Mouse (Mus musculus): ENCODE results near the gene Dgkq. TPM values are rescaled to one million over a fixed set of nuclear protein-coding genes. Genes with fewer than 3 reads are reported as not detected.
"Not testable (repeated sequence)": the region's sequence is repeated elsewhere in the genome, so short reads cannot be mapped to it uniquely, and the experiment has no call there.

The Dgkq gene
- total RNA-seq, 2 experiments from 2014 or later, result 0.96 to 1.3 TPM

- ATAC-seq (replicated peaks; ENCODE audit: low FRiP score, poor library complexity, severe bottlenecking), result no peak
Measured at GRCm38 (mm10) chr5:108658611-108659010, 10.9 kb downstream of the Dgkq start.

- no peak for ATAC-seq (replicated peaks; ENCODE audit: low FRiP score, poor library complexity, severe bottlenecking)
Measured at GRCm38 (mm10) chr5:108657406-108657805, 12.1 kb downstream of the Dgkq start.

DNA sequence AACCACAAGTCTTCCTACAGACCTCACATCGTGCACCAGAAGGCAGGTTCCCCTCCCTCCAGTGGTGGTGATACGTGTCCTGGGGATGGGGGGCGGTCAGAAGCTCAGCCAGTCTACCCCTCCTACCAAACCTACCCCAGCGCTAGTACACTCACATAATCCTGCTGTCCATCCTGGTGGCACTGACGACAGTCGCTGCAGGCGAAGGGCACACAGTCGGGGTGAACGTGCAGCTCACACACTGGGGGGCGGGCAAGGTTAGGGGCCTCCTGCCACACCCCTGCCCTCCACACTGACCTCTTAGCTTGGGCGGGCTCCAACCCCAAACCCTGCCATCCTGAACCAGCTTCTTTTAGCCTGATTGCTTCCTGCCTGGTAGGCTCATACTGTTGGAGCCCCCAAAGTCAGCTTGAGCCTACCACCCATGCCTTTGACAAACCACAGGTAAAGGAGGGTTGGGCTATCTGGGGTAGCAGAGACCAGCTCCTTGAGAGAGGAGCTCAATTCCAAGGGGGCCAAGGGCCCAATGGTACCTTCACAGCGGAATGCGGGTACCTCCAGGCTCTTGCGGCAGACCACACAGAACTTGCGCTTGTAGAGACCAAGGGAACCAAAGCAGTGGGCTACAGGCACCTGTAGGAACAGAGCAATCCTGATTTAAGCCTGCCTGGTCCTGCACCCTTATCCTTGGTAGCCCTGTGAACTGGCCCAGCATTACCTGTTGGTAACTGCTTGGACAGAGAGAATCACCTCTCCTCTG lies 13.4 kb downstream of the Dgkq start:
- ATAC-seq (replicated peaks; ENCODE audit: low FRiP score, poor library complexity, severe bottlenecking), result no peak

DNA sequence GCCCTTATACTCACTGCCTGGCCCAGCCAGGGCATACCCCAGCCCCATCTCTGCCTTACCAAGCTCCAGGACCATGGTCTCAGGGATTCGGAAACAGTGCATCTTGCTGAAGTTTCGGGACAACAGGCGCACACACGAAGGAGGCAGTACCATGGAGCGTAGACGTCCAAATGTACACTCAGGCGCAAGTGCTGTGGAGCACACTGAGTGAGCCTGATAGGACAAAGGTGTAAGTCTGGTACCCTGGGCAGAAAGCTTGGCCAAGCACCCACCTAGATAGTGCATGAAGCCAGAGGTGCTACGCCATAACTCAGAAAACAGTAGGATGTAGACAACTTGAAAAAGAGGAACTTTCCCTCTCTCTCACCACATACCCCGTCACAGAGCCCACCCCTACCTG lies 14.1 kb downstream of the Dgkq start:
- no peak for ATAC-seq (replicated peaks; ENCODE audit: low FRiP score, poor library complexity, severe bottlenecking)

DNA sequence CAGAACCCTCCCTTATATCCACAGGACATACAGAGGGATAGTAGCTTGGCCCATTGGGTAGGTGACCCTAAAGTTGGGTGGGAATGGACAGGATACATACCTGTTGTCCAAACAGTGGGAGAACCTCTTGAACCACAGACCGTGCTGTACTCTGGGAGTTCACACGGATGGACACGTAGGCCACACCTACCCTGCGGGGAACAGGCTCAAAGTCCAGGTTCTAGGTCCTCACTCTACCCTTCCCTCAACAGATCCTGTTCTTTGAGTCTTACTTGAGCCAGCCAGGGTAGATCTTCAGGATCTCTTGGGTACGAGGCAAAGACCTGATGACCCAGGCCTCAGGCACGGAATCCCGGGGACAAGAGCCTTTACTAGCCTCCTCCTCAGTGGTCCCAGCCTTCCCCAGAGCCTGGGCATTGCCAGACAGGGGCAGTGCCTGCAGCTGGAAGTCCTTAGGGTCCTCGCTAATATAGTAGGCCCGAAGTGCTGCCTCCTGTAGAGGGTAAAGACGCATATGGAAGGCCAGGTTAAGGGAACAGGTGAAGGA lies 15.0 kb downstream of the Dgkq start:
- no peak for ATAC-seq (replicated peaks; ENCODE audit: low FRiP score, poor library complexity, severe bottlenecking)

- ATAC-seq (replicated peaks; ENCODE audit: low FRiP score, poor library complexity, severe bottlenecking), result no peak
Measured at GRCm38 (mm10) chr5:108653341-108653740, 16.1 kb downstream of the Dgkq start.

DNA sequence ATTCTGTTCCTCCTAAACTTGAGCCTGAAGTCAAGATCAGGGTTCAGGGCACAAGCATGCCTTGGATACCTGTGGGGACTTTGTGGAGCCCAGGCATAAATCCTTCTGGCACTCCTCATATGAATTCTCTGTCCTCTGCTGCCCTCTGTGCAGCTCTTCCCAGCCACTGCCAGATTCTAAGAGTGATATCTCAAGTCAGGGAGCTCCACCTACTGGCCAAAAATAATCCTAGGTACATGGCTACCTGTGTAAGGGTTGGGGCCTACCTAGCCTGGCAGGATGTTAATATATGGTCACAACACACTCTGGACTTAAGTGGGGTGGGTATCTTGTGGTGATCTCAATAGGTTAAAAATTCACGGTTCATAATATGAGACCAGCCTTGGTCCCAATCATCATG lies 17.6 kb downstream of the Dgkq start:
- ATAC-seq (replicated peaks; ENCODE audit: low FRiP score, poor library complexity, severe bottlenecking), result peak; percentile 78

DNA sequence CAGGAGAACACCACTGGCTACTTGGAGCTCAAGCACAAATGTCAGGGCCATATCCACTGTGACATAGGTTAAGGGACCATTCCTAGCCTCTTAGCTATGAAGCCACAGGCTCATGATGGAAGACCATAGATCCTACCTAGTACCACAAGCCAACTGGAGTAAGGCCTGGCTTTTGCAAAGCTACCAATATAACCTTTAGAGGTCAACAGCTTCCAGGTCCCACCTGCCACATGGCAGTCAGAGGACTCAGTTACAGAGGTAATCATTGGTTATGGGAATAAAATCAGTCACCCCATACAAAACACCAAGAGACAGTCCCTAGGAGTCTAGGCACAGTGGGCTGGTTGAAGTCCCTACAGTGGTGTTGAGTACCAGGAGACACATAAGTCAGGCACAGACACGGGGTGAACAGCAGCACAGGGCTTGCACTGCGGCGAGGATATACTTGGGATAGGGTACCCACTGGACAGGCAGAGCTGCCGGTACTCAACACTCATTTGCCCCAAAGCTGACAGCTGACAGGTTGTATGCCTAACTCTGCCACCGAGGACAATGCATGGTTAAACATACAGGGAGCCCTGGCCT lies 18.2 kb downstream of the Dgkq start:
- no peak for ATAC-seq (replicated peaks; ENCODE audit: low FRiP score, poor library complexity, severe bottlenecking)

- no peak for ATAC-seq (replicated peaks; ENCODE audit: low FRiP score, poor library complexity, severe bottlenecking)
Measured at GRCm38 (mm10) chr5:108650341-108650740, 19.1 kb downstream of the Dgkq start.

GRCm38 (mm10) chr5:108648937-108649576 lies 20.4 kb downstream of the Dgkq start:
- ATAC-seq (replicated peaks; ENCODE audit: low FRiP score, poor library complexity, severe bottlenecking), result no peak

DNA sequence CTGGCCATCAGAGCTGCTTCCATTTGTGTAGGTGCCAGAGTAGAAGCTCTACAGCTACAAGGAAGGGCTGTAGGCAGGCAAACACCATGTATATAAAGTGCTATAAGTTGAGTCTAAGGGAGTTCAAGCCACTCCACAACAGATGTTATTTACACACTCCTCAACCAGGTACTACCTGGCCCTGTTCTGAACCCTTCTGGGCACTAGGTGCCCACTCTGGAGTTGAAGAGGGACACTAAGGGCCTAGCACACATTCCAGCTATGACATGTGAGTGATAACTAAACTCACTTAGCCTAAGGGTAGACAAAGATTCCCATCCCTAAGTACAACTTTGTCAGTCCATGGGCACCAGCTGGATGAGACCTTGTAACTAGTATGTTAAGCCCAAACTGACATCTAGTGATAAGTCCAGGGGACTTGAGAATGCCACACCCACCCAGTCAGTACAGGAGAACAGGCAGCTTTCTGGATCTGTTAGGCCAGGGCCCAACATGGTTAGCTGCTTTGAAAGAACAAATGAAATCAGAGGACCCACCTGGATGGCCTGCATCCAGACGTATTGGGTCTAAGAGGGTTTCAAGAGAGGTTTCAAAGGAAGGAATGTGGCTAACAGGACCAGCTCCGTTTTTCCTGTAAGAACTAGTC lies 21.5 kb downstream of the Dgkq start:
- no peak for ATAC-seq (replicated peaks; ENCODE audit: low FRiP score, poor library complexity, severe bottlenecking)

DNA sequence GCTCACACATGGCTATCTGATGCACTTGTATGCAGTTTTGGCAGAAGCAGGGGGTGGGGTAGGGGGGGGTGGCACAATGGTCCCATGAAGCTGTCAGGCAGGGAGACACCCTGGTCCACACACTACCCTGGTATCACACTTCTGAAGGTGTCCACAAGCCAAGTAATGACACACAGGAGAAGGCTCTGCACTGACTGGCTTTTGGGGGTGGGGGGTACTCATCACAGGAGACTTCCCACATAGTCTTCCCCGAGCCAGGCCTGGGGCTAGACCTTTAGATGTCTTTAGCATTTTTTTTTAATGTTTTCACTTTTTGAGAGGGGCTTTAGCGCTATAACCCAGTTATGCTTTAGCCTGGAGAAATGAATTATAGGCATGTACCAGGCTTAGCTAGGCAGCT lies 22.2 kb downstream of the Dgkq start:
- ATAC-seq (replicated peaks; ENCODE audit: low FRiP score, poor library complexity, severe bottlenecking), result no peak

DNA sequence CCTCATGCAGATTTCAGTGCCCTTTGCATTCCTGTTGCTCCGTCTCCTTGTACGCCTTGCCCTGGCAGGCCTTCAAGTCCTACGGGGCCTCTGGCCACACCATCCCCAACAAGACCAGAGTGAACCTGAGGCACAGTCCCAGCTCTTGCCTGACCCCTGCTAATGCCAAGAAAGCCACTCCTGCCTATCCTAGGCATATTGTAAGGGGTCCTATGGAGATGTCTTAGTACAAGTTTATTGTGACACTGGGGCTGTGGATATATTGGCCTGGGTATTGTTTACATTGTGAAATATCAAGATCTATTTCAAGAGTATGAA lies 23.2 kb downstream of the Dgkq start:
- no peak for ATAC-seq (replicated peaks; ENCODE audit: low FRiP score, poor library complexity, severe bottlenecking)

DNA sequence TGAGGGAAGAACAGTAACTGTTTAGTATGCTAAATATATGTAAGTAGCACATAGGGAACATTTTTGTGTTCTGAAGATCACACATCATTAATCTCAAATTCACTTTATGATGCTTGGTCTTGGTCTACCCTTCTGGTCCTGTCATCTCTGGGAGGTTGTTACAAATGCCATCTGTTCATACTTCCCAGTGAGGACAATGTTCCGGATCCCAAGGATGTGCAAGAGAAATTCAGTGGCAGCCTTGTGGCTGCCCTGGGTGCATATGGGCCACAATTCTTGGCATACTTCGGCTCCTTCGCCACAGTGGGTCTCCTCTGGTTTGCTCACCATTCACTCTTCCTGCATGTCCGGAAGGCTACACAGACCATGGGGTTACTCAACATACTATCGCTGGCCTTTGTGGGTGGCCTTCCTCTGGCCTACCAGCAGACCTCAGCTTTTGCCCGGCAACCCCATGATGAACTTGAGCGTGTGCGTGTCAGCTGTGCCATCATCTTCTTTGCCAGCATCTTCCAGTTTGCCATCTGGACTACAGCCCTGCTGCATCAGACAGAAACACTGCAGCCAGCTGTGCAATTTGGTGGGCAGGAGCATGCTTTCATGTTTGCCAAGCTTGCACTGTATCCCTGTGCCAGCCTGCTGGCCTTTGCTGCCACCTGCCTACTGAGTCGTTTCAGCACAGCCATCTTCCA lies 23.7 kb downstream of the Dgkq start:
- no peak for ATAC-seq (replicated peaks; ENCODE audit: low FRiP score, poor library complexity, severe bottlenecking)

DNA sequence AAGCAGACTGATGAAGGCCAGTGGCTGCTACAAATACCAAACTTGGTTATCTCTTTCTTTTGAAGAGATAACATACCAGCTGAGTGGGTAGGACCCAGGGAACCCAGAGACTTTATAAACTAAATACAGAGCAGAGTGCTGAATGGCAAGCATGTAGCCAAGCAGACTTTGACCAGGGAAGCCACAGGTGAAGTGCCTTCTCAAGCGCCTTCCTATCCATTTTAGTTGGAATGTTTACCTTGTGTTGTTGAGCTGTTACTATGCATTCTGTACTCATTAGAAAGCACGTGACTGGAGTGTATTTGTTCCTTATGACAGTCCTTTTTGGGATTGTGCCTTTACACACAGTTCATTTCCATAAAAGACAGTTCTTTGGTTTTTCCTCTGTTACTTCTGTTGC lies 25.8 kb downstream of the Dgkq start:
- ATAC-seq (replicated peaks; ENCODE audit: low FRiP score, poor library complexity, severe bottlenecking), result no peak

DNA sequence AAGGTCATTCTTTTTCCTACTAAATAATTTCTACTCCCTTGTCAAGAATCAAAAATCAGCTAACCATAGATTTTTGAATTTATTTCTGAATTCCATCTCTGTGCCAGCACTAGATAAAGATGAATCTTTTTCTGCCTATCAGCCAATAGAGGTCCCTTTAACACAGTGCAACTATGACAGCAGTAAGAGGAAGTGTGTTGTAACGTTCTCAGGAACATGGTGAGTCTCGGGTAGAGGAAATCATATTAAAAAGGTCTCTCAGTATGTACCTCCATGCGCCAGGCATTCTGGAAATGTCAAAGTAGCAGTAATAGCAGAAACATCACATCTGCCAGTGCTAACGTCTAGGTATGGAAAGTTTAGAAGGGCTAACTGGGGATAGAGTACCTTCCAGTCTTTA lies 33.3 kb downstream of the Dgkq start:
- ATAC-seq (replicated peaks; ENCODE audit: low FRiP score, poor library complexity, severe bottlenecking), result no peak

- ATAC-seq (replicated peaks; ENCODE audit: low FRiP score, poor library complexity, severe bottlenecking), result not testable (repeated sequence)
Measured at GRCm38 (mm10) chr5:108634088-108634487, 35.4 kb downstream of the Dgkq start.

DNA sequence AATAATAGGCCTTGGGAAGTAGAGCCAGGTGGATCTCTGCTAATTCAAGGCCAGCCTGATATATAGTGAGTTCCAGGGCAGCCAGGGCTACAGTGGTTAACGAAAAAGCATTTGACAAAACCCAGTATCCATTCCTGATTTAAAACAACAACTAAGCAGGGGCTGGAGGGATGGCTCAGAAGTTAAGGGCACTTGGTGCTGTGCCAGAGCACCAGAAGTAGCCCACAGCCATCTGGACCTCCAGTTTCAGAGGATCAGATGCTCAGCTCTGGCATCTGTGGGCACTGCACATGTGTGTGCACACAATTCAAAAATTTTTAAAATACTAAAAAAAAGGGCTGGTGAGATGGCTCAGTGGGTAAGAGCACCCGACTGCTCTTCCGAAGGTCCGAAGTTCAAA lies 35.8 kb downstream of the Dgkq start:
- ATAC-seq (replicated peaks; ENCODE audit: low FRiP score, poor library complexity, severe bottlenecking), result no peak

DNA sequence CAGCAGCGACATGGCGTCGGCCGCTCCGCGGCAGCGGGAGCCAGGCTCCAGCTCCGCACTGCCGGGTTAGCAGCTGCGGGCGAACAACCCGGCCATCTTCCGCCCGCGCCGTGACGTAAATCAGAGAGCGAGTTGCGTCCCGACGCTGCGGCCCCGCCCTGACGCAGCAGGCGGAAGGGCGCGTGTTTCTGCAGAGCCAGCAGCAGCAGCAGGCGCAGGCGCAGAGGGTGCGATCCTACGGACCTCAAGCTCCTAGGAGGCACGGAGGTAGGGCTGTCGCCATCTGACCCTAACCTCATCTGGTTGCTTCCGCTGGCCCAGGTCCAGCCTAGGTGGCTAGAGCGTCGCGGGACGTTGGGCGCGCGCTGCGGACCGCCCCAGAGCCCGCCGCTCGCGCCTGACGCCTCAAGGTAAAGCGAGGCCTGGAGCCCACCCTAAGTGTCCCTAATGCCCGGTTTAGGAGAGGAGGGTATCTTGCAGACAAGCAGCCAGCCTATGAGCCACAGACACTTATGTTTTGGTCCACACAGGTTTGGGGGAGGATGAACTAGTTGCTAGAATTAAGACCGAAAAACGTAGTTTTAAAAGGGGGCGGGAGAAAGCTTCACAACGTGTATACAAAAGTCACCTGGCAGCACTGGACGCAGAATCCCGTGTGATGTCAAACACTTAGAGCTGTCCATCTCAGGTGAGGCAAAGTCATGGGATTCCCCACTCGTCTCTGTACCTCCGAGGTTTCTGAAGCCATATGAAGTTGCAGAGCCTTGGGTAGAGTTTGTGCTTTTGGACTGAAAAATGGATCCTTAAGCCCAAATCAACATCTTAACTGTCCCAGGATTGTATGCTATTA lies 39.6 kb downstream of the Dgkq start, which contains the start of the genes Gak and Tmem175:
Gene Gak (minus strand): TSS at position 122 of the 850 bp plus-strand sequence.
Gene Tmem175 (plus strand): TSS at position 137 of the 850 bp plus-strand sequence.
- ATAC-seq (replicated peaks; ENCODE audit: low FRiP score, poor library complexity, severe bottlenecking), result peak; percentile 99
